Mouse (Mus musculus) lung, postnatal 25 days (tissue): ENCODE measurements around the gene Olfr1263.

ENCODE experiments used
- DNase-seq: peaks from one replicate; pipeline ENCODE4 v3.0.0; 2022; ENCODE audit warnings: low spot score

The Olfr1263 gene

GRCm38 (mm10) chr2:90011831-90012230, at the start of gene Olfr1263:
TSS of gene Olfr1263 (plus strand) at chr2:90012131.
- DNase-seq: no peak

DNA sequence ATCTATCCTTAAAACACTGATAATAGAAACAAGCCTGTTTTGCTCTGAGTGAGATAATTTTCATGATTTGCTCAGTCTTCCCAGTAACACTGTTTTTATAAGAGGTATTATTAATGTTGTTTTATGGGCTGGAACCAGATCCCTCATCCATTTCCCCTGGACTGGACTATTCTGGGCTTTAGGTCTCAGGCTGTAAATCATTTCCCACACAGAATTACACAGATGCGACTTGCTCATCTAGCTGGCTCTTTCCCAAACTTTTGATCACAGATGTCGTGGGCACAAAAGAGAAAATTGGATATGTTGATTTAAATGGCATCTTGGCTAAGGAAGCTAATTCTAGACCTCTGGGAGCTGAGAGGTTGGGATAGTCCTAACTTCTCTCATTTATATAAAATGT, 37.7 kb upstream of the Olfr1263 start, which contains the start of gene Olfr1260:
Gene Olfr1260 (plus strand): TSS at position 157 of the 400 bp plus-strand sequence.
- DNase-seq: no peak

DNA sequence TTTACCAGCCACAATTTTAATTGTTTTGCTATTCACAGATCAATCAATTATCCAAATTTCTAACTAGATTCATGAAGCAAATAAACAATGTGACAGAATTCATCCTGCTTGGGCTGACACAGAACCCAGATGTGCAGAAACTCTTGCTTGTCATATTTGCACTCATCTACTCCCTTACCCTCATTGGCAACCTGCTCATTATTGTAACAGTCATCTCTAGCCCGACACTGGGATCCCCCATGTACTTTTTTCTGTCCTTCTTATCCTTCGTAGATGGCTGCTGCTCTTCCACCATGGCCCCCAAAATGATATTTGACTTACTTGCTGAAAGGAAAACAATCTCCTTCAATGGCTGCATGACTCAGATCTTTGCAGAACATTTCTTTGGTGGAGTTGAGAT, 34.2 kb upstream of the Olfr1263 start:
- DNase-seq: no peak

DNA sequence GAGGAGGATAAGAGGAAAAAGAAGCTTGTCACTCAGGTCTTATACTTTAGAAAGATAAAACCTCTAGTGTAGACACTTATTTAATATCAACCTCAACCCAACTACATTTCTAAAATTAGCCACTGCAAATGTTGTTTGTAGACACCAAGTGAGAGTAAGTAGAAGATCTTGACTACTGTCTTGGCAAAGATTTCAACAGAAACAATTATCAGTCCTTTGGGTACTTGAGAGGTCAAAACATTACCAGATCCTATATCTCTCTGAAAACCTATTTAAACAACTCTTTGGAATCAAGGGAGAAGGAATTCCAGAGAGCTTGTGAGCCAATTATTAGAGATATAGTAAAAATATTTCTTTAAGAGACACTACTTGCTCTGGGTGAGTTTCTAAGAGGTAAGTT, 21.0 kb upstream of the Olfr1263 start, which contains the start of gene Olfr1261:
Gene Olfr1261 (plus strand): TSS at position 301 of the 400 bp plus-strand sequence.
- DNase-seq: no peak

DNA sequence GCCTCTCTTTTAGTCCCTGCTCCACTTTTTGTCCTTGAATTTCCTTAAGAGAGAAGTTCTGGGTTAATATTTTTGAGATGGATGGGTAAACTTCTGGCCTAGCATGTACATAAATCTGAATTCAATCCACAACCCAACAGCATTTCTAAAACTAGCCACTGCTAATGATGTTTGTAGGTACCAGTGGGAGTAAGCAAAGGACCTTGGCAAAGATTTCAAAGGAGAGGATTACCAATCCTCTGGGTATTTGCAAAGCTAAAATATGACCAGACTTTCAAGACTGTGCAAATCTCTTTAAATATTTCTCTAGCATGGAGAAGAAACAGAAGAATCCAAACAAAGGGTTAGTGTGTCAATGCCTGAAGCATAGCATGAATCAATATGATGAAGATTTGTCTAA, 12.1 kb upstream of the Olfr1263 start, which contains the start of gene Olfr1262:
Gene Olfr1262 (plus strand): TSS at position 301 of the 400 bp plus-strand sequence.
- DNase-seq: no peak

DNA sequence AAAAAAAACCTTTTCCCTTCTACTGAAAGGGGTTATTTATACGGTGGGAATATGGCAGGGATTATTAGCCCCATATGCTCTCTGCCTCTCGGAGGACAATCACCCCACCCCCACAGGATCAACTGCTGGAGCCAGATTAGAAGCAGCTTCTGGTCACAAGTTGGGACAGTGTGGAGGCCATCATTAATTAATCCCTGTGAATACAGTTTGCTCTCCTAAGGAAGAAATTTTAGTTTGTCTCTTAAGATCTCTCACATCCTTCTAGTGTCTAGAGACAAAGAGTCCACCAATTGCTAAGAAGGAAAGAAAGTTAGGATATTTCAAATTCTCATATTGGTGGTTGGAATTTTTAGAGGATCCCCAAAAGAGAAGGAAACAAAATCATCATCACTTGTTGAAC, 13.5 kb downstream of the Olfr1263 start, which contains the start of gene Olfr1264:
Gene Olfr1264 (minus strand): TSS at position 101 of the 400 bp plus-strand sequence.
- DNase-seq: no peak

DNA sequence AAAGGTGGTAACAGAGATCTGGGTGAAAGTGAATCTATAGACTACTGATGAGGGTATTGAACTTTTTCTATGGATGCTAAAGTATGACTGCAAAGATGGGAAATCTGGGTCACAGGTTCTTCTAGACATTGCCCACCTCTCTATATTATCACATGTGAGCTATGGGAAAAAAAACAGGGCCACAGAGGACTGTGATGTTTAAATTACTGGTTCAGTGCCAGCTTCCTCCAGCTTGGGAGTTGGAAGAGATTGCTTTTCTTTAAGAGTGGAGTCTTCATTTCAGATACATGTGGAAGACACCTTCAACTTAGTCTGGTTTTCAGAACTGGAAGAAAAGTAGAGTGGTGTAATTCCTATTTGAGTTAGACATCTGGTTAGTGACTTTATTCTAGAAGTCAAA, 23.1 kb downstream of the Olfr1263 start, which contains the start of gene Olfr1265:
Gene Olfr1265 (plus strand): TSS at position 301 of the 400 bp plus-strand sequence.
- DNase-seq: no peak

GRCm38 (mm10) chr2:90063494-90063893, 51.6 kb downstream of the Olfr1263 start, which contains the start of gene Olfr140:
TSS of gene Olfr140 (minus strand) at chr2:90063594.
- no peak for DNase-seq
